Mouse (Mus musculus) midbrain, embryonic 11.5 days (tissue): Measurements from ENCODE around the gene Cfap161. TPM values are rescaled to one million over a fixed set of nuclear protein-coding genes. Genes with fewer than 3 reads are reported as not detected.

ENCODE experiments used
- ATAC-seq: fragments of 200-750 bp; cut with Nextera tagmentation; 2 replicates; pipeline ENCODE4 v1.8.0; 2017; ENCODE audit warnings: moderate TSS enrichment, moderate library complexity; ENCODE audit not compliant: low FRiP score
- DNase-seq: peaks from one replicate; pipeline ENCODE4 v3.0.0; 2015; ENCODE audit warnings: low spot score; ENCODE audit errors: missing footprints
- H3K27ac ChIP-seq: fragments of 300-500 bp; sonication (generic); 2 replicates; pipeline ENCODE4 v1.5.1; 2014; ENCODE audit warnings: low read depth, low read length
- H3K27me3 ChIP-seq: fragments of 300-500 bp; sonication (generic); 2 replicates; pipeline ENCODE4 v1.6.1; 2014; ENCODE audit warnings: mild to moderate bottlenecking, low read length, moderate library complexity, mixed read lengths; ENCODE audit not compliant: control insufficient read depth, insufficient read depth
- H3K36me3 ChIP-seq: fragments of 300-500 bp; sonication (generic); 2 replicates; pipeline ENCODE4 v1.6.1; 2014; ENCODE audit warnings: mild to moderate bottlenecking, low read length, moderate library complexity, mixed read lengths; ENCODE audit not compliant: control insufficient read depth, insufficient read depth
- H3K4me1 ChIP-seq: fragments of 300-500 bp; sonication (generic); 2 replicates; pipeline ENCODE4 v1.6.1; 2014; ENCODE audit warnings: low read length; ENCODE audit not compliant: control insufficient read depth, insufficient read depth
- H3K4me2 ChIP-seq: fragments of 300-500 bp; sonication (generic); 2 replicates; pipeline ENCODE4 v1.6.1; 2014; ENCODE audit warnings: mild to moderate bottlenecking, moderate library complexity
- H3K4me3 ChIP-seq: fragments of 300-500 bp; sonication (generic); 2 replicates; pipeline ENCODE4 v1.5.1; 2014; ENCODE audit warnings: low read depth, low read length
- H3K9ac ChIP-seq: fragments of 300-500 bp; sonication (generic); 2 replicates; pipeline ENCODE4 v1.6.1; 2014; ENCODE audit warnings: low read length
- H3K9me3 ChIP-seq: fragments of 300-500 bp; sonication (generic); 2 replicates; pipeline ENCODE4 v1.6.1; 2016; ENCODE audit warnings: low read length; ENCODE audit not compliant: control insufficient read depth
- WGBS: fragments of 180-500 bp; shearing (Covaris S2); extraction: QIAGEN DNeasy Blood & Tissue Kit; methylation state at CpG from one replicate; pipeline ENCODE4 v1.1.7; 2014; 5-methylcytosine and 5-hydroxymethylcytosine counted together
- polyA plus RNA-seq: library from polyadenylated mRNA; unstranded; fragments of >200 nt; fragmentation: Nextera tagmentation; extraction: Ambion mirVana; gene quantifications from 2 replicates; pipeline ENCODE4 v1.2.1, GENCODE M21; 2014

The Cfap161 gene
- polyA plus RNA-seq, 1 experiment from 2014 or later = not detected

GRCm38 (mm10) chr7:83809060-83809459 is 14.4 kb upstream of the Cfap161 start:
- H3K4me2 ChIP-seq = no peak overlapping the region
- DNase-seq (no peak), ATAC-seq (no peak)
- H3K9ac ChIP-seq = no peak overlapping the region
- H3K4me1 ChIP-seq = peaks cover 15% of the 10 kb centered on the region
- H3K27ac ChIP-seq = no peak overlapping the region
- no peaks in the 10 kb centered on the region for H3K27me3 ChIP-seq
- H3K4me3 ChIP-seq = no peak overlapping the region
- 62% methylated on average over 6 of the region's 6 CpGs for WGBS
- no peaks in the 10 kb centered on the region; the same call in 1 of the 2 replicates for H3K9me3 ChIP-seq
- H3K36me3 ChIP-seq = no peaks in the 10 kb centered on the region

DNA sequence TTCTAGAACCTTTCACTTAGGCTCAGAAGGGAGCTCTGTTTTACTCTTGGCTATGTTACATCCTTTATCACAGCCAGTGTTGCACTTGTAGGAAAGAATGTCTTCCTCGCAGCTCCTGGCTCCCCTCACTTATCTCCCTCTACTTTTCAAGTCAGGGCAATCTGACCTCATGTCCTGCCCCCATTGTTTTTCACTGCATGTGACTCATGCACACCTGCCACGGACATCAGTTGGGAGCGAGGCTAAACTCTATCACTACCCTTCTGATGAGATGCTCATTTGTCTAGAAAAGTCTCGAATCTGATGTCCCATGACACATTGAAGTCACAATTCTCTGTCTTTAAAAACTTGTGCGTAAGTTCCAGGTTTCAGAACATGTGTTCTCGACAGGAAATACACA is 12.3 kb upstream of the Cfap161 start:
- Histone ChIP-seq H3K4me1 (peaks cover 9% of the 10 kb centered on the region), H3K27ac (no peak overlapping the region), H3K27me3 (no peaks in the 10 kb centered on the region), H3K4me3 (no peak overlapping the region), H3K9ac (no peak overlapping the region), H3K4me2 (no peak overlapping the region), H3K36me3 (no peaks in the 10 kb centered on the region), H3K9me3 (no peaks in the 10 kb centered on the region; the same call in 1 of the 2 replicates)
- WGBS = 80% methylated on average over 6 of the region's 6 CpGs
- DNase-seq = peak; percentile 28
- no peak for ATAC-seq

- H3K4me2 ChIP-seq = no peak overlapping the region
- H3K9ac ChIP-seq = no peak overlapping the region
- DNase-seq (no peak), ATAC-seq (no peak)
- no peaks in the 10 kb centered on the region for H3K36me3 ChIP-seq
- H3K27ac ChIP-seq = no peak overlapping the region
- H3K4me3 ChIP-seq = no peak overlapping the region
- no peaks in the 10 kb centered on the region for H3K4me1 ChIP-seq
- no peaks in the 10 kb centered on the region for H3K27me3 ChIP-seq
- no peaks in the 10 kb centered on the region for H3K9me3 ChIP-seq
- 85% methylated on average over 4 of the region's 4 CpGs for WGBS
Measured at GRCm38 (mm10) chr7:83803777-83804176, 9.1 kb upstream of the Cfap161 start.

DNA sequence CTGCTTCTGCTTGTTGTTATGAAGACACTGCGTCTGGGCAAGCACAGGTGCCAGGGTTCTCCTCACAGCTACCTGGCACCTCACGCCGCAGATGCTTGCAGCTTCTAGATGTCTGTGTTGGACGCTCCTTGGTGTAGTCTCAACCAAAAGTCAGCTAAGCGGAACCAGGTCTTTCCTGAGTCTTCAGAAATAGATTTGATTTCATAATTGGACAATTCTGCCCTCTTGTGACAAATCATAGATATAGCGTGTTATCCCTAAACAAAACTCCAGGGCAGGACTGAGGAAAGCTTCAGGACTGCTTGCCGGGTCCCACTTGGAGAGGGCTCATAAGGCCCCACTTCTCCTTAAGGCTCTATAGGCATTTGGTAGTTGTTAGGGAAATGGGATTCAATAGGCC is 7.8 kb upstream of the Cfap161 start:
- Histone ChIP-seq H3K9ac (no peak overlapping the region), H3K4me2 (no peak overlapping the region), H3K27ac (no peak overlapping the region), H3K9me3 (no peaks in the 10 kb centered on the region), H3K4me1 (no peaks in the 10 kb centered on the region), H3K36me3 (no peaks in the 10 kb centered on the region), H3K4me3 (no peak overlapping the region), H3K27me3 (no peaks in the 10 kb centered on the region)
- DNase-seq = peak; percentile 87
- WGBS = 67% methylated on average over 7 of the region's 7 CpGs
- ATAC-seq = peak; percentile 55; the same call in 1 of the 2 replicates

- DNase-seq (no peak), ATAC-seq (no peak)
- Histone ChIP-seq H3K9me3 (no peaks in the 10 kb centered on the region), H3K4me1 (no peaks in the 10 kb centered on the region), H3K27ac (no peak overlapping the region), H3K4me3 (no peak overlapping the region), H3K27me3 (no peaks in the 10 kb centered on the region), H3K4me2 (no peak overlapping the region), H3K36me3 (no peaks in the 10 kb centered on the region), H3K9ac (no peak overlapping the region)
- WGBS = 83% methylated on average over 2 of the region's 2 CpGs
Measured at GRCm38 (mm10) chr7:83802007-83802406, 7.3 kb upstream of the Cfap161 start.

GRCm38 (mm10) chr7:83801483-83801875 is 6.8 kb upstream of the Cfap161 start:
- H3K36me3 ChIP-seq = no peaks in the 10 kb centered on the region
- H3K9me3 ChIP-seq = no peaks in the 10 kb centered on the region
- no peak overlapping the region for H3K27ac ChIP-seq
- no peak for ATAC-seq
- H3K4me1 ChIP-seq = no peaks in the 10 kb centered on the region
- no peak for DNase-seq
- H3K9ac ChIP-seq = no peak overlapping the region
- no peak overlapping the region for H3K4me3 ChIP-seq
- H3K4me2 ChIP-seq = no peak overlapping the region
- no peaks in the 10 kb centered on the region for H3K27me3 ChIP-seq
- WGBS = 93% methylated on average over 6 of the region's 6 CpGs

- DNase-seq (no peak), ATAC-seq (no peak)
- H3K4me1 ChIP-seq = no peaks in the 10 kb centered on the region
- H3K4me2 ChIP-seq = no peak overlapping the region
- 86% methylated on average over 8 of the region's 8 CpGs for WGBS
- H3K9me3 ChIP-seq = no peaks in the 10 kb centered on the region
- no peak overlapping the region for H3K9ac ChIP-seq
- no peaks in the 10 kb centered on the region for H3K27me3 ChIP-seq
- H3K27ac ChIP-seq = no peak overlapping the region
- H3K4me3 ChIP-seq = no peak overlapping the region
- H3K36me3 ChIP-seq = no peaks in the 10 kb centered on the region
Measured at GRCm38 (mm10) chr7:83800561-83801482, 6.1 kb upstream of the Cfap161 start.

- 92% methylated on average over 2 of the region's 2 CpGs for WGBS
- H3K4me2 ChIP-seq = no peak overlapping the region
- no peak overlapping the region for H3K4me3 ChIP-seq
- no peaks in the 10 kb centered on the region for H3K9me3 ChIP-seq
- ATAC-seq = no peak
- H3K4me1 ChIP-seq = no peaks in the 10 kb centered on the region
- H3K27me3 ChIP-seq = no peaks in the 10 kb centered on the region
- no peak overlapping the region for H3K27ac ChIP-seq
- no peak for DNase-seq
- H3K36me3 ChIP-seq = no peaks in the 10 kb centered on the region
- no peak overlapping the region for H3K9ac ChIP-seq
Measured at GRCm38 (mm10) chr7:83800071-83800470, 5.4 kb upstream of the Cfap161 start.

GRCm38 (mm10) chr7:83798004-83798403 is 3.3 kb upstream of the Cfap161 start:
- no peaks in the 10 kb centered on the region for H3K36me3 ChIP-seq

More at GRCm38 (mm10) chr7:83798004-83798403, 3.3 kb upstream of the Cfap161 start:
- Histone ChIP-seq H3K4me1 (no peaks in the 10 kb centered on the region; the same call in none of the 2 replicates), H3K4me3 (no peak overlapping the region), H3K9ac (no peak overlapping the region), H3K9me3 (no peaks in the 10 kb centered on the region), H3K4me2 (no peak overlapping the region), H3K27ac (no peak overlapping the region), H3K27me3 (no peaks in the 10 kb centered on the region)
- ATAC-seq (no peak), DNase-seq (no peak)
